Mouse (Mus musculus): ENCODE results near the gene Mtmr12.

GRCm38 (mm10) chr15:12291757-12292156 lies 86.9 kb downstream of the Mtmr12 start:
- TF ChIP-seq CTCF (IDR thresholded peaks at IDR 0.05; ENCODE audit: insufficient read depth, low read length) (no peak), POLR2A (IDR thresholded peaks at IDR 0.05; ENCODE audit: borderline replicate concordance, extremely low read depth, low read depth, low read length) (no peak)

Measured in lung, adult 2 months (tissue).